Mouse (Mus musculus): ENCODE measurements around the gene Defb48.

- TF ChIP-seq CTCF (IDR thresholded peaks at IDR 0.05; ENCODE audit: borderline replicate concordance, insufficient read depth, low read depth, low read length) (no peak), POLR2A (IDR thresholded peaks at IDR 0.05; ENCODE audit: borderline replicate concordance, insufficient read depth, low read length) (no peak)
These were observed 13.5 kb upstream of the Defb48 start, which contains the start of gene Defb47 for GRCm38 (mm10) chr14:62997777-62998176.

All from cerebellum, adult 2 months (tissue).